Mouse (Mus musculus): ENCODE measurements around the gene Trem1. TPM values are rescaled to one million over a fixed set of nuclear protein-coding genes. Genes with fewer than 3 reads are reported as not detected.

The Trem1 gene
- total RNA-seq, 2 experiments from 2014 or later: 0.10 to 0.15 TPM

GRCm38 (mm10) chr17:48266610-48267304 lies 34.2 kb downstream of the Trem1 start:
- intact Hi-C loops (cut with DNase I): no loop called here

GRCm38 (mm10) chr17:48267591-48267990 lies 35.0 kb downstream of the Trem1 start:
- no peak for DNase-seq
- intact Hi-C loops (cut with DNase I): no loop called here

More at GRCm38 (mm10) chr17:48266610-48267304, 34.2 kb downstream of the Trem1 start:
- DNase-seq: no peak

GRCm38 (mm10) chr17:48268276-48268675 lies 35.7 kb downstream of the Trem1 start:
- no peak for DNase-seq
- intact Hi-C loops (cut with DNase I): no loop called here

- no peak for DNase-seq
- intact Hi-C loops (cut with DNase I): loop anchor here (5.0 kb wide), 1 partner anchor 332 kb away; no protein-coding TSS in a partner anchor
These were observed 37.3 kb downstream of the Trem1 start for GRCm38 (mm10) chr17:48269833-48270232.

- intact Hi-C loops (cut with DNase I): loop anchor here (5.0 kb wide), 1 partner anchor 330 kb away; no protein-coding TSS in a partner anchor
- no peak for DNase-seq
These were observed 39.6 kb downstream of the Trem1 start for GRCm38 (mm10) chr17:48272158-48272557.

GRCm38 (mm10) chr17:48272598-48272997 lies 40.0 kb downstream of the Trem1 start:
- DNase-seq: no peak
- intact Hi-C loops (cut with DNase I): loop anchor here (5.0 kb wide), 1 partner anchor 330 kb away; no protein-coding TSS in a partner anchor

GRCm38 (mm10) chr17:48274098-48274497 lies 41.5 kb downstream of the Trem1 start:
- intact Hi-C loops (cut with DNase I): loop anchor here (1.0 to 5.0 kb wide), 2 partner anchors 63 to 328 kb away; no protein-coding TSS in a partner anchor
- no peak for DNase-seq

- peak; percentile 75 to 87 for DNase-seq
- intact Hi-C loops (cut with DNase I): loop anchor here (1.0 to 5.0 kb wide), 3 partner anchors 62 to 327 kb away; partner anchors contain the start of gene Nfya
These were observed 42.3 kb downstream of the Trem1 start for GRCm38 (mm10) chr17:48274885-48275284.

GRCm38 (mm10) chr17:48275736-48276135 lies 43.2 kb downstream of the Trem1 start:
- DNase-seq: no peak
- intact Hi-C loops (cut with DNase I): loop anchor here (5.0 kb wide), 1 partner anchor 132 kb away; the partner anchor contains the start of gene Nfya

GRCm38 (mm10) chr17:48278381-48278780 lies 45.8 kb downstream of the Trem1 start:
- intact Hi-C loops (cut with DNase I): loop anchor here (5.0 kb wide), 1 partner anchor 129 kb away; the partner anchor contains the start of gene Nfya
- no peak for DNase-seq

GRCm38 (mm10) chr17:48279002-48279401 lies 46.4 kb downstream of the Trem1 start:
- DNase-seq: no peak
- intact Hi-C loops (cut with DNase I): loop anchor here (5.0 kb wide), 1 partner anchor 128 kb away; the partner anchor contains the start of gene Nfya

- no peak for DNase-seq
- intact Hi-C loops (cut with DNase I): no loop called here
These were observed 48.6 kb downstream of the Trem1 start for GRCm38 (mm10) chr17:48280943-48281738.

- no peak for DNase-seq
- intact Hi-C loops (cut with DNase I): no loop called here
These were observed 49.1 kb downstream of the Trem1 start for GRCm38 (mm10) chr17:48281739-48282085.

GRCm38 (mm10) chr17:48286765-48287164 lies 54.2 kb downstream of the Trem1 start:
- intact Hi-C loops (cut with DNase I): no loop called here
- DNase-seq: no peak

- DNase-seq: no peak
These were observed 54.7 kb downstream of the Trem1 start for GRCm38 (mm10) chr17:48287276-48287675.

GRCm38 (mm10) chr17:48293500-48294194 lies 61.1 kb downstream of the Trem1 start:
- no peak for DNase-seq
- intact Hi-C loops (cut with DNase I): no loop called here

More at GRCm38 (mm10) chr17:48287276-48287675, 54.7 kb downstream of the Trem1 start:
- intact Hi-C loops (cut with DNase I): no loop called here
